Mouse (Mus musculus) forelimb bud, embryonic 11.5 days (tissue): ENCODE results near the gene Slc44a1.

Experiments used
- DNase-seq: peaks from one replicate; pipeline ENCODE4 v3.0.0-alpha.2; 2012; ENCODE audit warnings: low read depth, low spot score

The Slc44a1 gene

DNA sequence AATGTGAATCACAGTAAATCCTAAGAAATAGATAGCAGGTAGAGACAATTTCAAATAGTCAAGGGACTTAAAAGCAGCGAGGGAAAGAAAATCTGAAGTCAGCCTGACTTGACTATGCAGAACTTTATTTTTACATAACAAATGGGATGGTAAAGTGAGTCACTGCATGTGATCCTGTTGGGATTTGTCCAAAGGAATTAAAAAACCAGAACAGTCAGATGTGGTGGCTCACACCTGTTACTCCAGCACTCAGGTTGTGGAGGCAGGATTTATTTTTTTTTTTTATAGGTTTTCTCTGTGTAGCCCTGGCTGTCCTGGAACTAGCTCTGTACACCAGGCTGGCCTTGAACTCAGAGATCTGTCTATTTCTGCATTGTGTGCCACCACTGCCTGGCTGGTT is 25.7 kb downstream of the Slc44a1 start:
- no peak for DNase-seq

DNA sequence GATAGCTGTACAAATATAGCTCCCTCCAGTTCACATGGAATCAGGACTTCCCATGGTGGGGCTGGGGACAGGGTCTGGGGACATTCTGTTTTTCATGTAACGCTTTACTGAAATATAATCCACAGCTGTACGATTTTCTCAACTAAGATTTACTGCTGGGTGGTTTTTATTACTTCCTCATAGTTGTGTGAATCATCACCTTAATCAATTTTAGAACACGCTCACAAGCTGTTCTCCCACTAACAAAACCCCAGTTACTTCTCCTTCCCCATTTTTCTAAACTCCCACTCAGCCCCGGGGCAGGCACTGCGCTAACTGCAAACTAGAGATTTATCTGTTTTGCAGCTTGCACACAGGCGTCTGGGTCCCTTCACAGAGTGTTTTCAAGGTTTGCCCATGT is 28.8 kb downstream of the Slc44a1 start:
- no peak for DNase-seq

DNA sequence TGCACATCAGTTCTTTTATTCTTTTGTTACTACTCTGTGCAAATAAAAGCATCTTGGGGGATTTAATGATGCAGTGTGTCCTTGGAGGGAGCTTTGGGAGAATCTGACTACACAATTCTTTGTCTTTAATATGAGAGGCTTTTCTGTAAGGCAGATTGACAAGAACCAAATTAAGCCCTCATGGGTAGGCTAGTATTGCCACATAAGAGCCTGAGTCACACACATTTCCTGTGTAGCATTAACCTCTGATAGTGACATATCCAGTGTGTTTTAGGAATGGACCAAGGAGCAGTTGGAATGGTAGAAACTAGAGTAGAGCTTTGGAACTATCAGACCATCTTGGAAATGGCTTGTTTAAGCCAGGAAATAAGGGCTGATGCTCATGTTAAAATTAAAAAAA is 33.9 kb downstream of the Slc44a1 start:
- DNase-seq = no peak

DNA sequence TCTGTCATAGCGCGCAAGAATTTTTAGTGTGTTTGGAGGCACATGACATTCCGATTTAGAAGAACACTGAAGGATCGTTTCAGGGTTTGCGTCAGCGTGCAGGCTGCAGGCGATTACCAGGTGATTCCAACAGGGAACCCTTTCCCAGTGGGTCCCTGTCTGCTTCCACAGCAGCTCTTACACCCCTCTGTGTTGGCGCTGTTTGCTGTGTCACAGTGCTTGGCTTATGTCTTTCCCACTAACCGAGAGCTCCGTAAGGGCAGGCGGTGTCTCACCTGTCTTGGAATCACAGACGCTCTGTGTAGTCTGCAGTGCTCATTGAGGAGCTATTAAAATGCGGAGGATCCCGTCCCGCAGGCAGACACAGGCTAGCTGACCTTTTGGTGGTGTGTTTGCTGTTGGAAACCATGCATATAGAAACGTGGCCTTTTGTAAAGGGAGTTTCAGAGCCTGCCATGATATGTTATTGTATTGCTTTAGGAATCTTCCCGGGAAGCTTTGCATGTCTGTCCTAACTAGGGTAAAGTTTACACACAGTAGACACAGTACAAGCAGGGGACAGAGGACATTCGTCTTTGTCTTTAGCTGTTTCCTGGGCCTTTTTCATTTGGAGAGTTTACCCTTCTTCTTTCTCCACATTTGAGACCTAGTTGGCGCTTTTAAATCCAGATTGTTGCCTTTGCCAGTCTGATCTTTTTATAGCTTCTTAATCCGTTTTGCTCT is 35.2 kb downstream of the Slc44a1 start:
- DNase-seq = no peak

DNA sequence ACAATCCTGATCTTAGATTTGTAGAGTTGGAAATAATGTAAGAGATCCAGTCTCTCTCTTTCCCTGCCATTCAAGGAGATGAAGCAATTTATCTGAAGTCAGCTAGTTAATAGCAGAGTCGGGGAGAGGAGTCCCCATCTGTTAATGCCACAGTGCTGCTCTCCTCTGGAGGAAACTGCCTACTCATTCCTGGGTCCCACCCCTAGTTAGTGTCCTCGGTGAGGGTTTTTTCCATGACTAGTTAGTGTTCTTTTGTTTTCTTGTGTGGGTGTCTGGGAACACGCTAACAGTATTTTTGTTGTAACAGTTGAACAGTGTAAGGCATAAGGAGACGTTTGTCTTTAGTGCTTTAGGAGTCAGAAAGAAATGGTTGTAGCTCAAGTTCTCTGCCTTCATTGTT is 38.4 kb downstream of the Slc44a1 start:
- no peak for DNase-seq

DNA sequence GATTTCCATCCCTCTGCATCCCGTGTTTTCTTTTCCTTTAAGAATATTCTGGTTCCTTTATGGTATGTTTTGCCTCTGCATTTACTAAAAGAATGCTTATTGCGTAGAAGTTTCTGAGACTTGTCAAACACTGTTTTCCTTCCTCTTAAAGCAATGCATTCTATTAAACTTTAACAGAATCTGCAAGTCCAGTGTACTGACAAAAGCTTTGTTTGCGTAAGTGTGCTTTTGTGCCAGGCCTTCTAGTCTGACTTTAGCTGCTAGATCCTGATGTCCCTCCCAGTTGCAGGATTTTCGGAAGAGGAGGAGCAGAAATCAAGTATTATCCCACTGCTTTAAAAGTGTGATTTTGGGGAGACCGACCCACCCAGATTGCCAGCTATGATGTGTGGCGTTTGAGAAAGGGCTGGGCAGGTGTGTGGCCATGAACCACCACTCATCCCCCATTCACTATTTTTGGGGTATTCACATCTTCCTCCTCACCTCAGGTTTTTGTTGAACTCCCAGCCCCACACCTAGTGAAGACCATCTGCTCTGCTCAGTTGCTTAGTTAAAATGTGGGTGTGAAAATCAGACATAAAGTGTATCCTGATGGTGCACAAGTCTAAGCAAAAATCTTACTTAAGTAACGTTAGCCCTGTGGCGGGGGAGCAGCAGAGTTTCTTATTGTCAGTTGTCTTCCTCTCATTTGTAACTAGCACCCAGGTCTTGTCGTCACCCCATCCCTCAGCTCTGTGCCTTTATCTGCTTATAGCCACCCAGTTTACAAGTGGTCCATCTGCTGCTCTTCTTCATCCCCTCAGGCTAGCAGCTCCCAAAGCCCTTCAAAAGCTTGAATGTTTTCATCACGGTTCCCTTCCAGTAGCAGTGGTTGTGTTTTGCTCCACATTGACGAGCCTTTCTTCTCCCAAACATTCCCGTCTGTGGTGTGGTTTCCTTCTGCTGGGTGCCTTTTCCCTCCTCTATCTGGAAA is 47.3 kb downstream of the Slc44a1 start:
- no peak for DNase-seq

DNA sequence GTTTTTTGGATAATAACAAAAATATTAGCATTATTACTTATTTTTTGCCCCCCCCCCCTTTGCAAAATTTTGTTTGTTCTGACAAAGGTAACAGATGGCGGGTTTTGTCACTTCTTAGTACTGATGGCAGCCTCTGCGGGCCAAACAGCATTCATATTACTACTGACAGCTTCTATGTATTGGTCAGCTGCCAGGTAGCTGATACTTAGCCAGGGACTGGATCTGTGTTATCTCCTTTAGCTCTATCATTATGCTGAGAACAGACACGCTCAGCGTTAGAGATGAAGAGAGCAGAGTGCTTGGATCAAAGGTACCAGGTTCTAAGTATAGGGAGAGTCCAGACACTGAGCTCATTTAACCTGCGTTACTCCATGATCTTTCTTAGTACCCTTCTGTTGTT is 48.6 kb downstream of the Slc44a1 start:
- DNase-seq = no peak

DNA sequence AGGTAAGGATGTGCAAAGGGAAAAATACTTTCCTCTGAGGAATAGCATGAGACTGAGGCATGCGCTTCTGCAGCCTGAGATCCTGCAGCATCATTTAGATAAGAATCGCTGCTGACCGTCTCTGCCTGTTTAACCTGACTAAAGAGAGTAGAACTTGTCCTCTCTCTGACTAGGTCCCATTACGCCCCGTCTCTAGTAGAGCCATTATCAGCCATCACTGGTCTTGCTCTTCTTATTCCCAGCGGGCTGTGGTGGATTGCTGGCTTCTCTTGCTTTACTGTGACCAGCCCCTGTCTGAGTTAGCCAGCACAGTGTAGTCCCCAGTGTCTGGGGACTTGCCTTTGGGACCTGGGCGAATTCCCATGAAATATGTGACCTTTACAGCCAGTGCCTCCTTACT is 50.2 kb downstream of the Slc44a1 start:
- no peak for DNase-seq

DNA sequence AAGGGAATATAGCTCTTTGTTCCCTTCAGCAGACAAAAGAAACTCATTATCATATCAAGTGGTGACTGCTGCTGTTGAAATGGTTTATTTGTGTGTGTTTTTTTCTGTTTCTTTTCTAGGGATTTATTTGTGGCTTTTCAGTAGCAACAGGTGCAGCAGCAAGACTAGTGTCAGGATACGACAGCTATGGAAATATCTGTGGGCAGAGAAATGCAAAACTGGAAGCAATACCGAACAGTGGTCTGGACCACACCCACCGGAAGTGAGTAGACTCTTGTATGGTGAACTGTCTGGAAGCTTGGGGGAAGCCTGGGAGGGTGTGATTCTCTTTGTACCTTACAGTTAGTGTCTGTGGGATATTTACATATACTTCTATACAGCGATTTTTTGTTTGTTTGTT is 51.1 kb downstream of the Slc44a1 start:
- no peak for DNase-seq

DNA sequence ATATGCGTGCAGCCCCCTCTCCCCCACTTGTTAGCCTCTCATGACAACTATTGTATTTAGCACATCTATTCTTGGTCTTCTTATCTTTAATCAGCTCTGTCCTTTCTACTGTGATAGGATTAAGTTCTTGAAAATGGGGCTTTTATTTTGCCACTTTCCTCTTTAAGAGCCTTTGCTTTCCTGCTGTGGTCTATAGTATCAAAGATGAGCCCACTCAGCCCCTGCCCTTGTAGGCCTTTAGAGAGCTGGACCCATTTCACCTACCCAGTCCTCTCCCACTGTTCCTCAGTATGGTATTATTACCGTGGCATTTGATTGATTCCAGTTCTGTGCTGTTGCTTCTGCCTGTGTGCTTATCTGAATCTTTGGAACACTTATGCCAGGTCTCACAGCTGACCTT is 55.4 kb downstream of the Slc44a1 start:
- DNase-seq = no peak

DNA sequence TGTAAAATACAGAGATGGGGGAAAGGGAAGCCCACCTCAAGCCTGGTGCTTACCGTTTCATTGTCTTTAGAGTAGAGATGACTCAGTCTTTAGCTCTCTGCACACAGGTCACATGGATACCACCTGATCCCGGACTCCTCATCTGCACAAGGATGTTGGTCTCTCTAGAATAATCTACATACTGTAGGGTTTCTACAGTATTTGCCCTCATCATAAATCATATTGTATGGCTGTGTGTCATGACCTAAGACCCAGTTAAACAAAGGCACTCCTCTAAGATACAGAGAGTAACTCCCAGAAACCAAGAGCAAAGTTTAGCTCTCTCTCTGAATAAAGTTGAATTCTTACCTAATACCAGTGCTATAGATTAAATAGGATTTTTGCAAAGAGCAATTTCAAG is 62.6 kb downstream of the Slc44a1 start:
- DNase-seq = no peak

DNA sequence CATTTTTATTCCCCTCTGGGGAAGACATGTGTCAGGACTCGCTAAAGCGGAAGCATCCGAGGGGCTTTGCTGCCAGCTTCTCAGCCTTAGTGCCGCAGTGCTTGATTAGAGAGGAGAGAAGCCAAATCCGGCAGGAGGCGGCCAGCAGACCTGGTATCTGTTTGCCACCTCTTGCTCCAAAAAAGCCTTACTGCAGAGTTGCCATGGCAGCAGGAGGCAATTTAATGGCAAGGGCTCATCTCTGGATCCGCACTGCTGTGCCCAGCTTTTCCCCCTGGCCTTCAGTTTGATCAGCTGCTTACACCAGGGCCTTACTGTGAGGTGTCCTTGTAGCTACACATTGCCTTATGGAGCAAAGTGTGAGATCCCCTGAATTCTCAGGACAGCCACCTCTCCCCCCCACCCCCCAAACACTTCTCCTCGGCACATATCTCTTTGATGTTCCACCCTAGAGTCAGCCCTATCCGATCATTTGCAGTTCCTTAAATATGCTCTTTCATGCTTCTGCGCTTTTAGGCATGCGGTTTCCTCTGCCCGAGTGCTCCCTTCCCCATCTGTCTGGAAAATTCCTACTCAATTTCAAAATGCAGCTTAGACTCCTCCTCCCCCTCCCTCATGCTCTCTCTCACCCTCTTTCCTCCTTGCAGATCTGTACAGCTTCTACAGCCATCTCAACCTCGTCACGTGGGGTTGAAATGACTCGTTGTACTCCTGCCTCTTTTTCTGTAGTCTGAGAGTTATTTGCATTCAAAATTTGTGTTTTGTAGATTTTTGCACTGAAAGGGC is 72.1 kb downstream of the Slc44a1 start:
- no peak for DNase-seq

DNA sequence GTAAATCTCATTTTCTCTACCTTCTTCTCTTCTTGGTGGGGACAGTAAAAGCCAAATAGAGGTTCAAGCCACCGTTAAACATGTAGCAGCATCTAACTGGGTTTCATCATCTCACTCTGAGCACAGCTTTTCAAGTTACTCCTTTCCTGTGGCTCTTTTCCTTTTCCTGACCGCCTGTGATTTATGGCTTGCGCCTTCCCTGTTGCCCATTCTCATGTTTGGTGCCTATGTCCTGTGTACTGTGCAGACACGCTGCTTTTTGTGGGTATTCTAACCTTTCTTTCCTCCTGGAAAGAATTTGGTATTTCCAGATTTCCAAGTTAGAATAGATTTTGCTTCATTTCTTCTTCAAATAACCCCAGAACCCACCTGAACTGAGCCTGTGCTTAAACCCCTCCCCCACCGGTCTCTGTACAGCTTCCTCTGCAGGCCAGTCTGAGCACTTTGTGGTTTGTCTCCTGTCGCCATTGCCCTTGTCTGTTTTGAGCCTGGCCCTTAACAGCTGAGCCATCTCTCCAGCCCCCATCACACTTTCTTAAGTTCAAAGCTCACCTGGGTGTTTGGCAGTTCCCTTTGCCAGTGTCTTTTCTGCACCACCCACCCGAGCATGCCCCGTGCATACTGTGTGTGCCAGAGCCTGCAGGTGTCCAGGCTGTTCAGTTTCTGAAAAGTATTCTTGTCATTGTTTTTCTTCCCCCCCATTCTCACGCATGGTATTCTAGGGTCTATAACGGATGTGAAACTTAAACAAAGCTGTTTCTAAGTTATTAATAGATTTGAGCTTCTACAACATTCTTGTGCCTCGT is 73.3 kb downstream of the Slc44a1 start:
- DNase-seq = no peak

DNA sequence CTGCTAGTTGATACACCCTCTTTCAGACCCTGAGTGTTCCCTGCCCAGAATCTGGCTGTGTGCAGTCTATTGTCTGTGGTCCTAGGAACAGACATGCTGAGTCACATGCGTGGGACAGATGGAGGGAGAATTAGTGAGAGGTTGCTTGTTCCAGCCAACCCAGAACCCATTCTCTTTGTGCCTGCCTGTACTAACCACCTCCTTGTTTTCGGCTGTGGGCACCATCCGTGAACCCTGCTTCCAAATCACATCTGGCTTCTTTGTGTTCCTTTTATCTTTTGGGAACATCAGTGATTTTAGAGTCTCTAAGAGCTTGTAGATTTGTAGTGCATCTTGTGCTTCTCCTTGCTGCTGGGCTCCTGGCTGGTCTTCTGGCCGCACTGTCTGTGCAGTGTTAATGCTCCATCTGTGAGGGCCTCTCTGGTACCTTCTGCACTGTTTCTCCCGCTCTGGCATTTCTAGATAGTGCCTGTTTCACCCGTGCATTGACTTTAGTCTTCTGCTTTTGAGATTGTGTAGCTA is 75.9 kb downstream of the Slc44a1 start:
- DNase-seq = no peak

DNA sequence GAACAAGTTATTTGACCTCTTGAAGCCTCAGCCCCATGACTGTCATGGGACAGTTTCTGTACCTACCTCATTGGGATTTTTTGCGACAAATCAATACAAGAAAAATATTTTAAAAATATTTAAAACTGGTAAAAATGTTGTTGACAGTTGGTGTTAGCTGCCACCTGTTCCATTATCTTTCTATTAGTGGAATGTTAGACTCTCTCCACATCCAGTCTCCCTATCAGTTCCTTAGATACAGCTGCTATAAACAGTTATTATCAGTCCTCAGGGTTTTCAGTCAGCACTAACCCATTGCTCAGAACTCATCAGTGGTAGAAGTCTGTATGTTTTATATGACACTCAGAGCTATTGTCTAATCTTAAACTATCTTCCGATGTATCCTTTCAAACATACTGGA is 79.2 kb downstream of the Slc44a1 start:
- no peak for DNase-seq

DNA sequence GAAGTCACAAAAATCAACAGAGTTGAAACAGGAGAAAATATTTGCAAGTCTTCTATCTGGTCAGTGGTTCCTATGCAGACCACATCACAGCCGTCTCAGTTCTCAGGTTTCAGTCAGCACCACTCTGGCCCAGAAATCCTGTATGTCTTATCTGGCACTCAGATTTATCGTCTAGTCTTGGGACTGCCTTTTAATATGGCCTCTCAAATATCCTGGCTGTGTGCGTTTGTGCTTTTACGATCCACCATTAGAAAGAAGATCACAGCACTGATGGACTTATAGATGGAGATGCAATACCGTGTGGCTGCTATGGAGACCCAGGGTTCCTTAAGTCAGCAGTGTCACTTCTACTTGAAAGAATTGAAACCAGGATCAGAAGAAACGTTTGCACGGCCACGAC is 80.8 kb downstream of the Slc44a1 start:
- DNase-seq = no peak

DNA sequence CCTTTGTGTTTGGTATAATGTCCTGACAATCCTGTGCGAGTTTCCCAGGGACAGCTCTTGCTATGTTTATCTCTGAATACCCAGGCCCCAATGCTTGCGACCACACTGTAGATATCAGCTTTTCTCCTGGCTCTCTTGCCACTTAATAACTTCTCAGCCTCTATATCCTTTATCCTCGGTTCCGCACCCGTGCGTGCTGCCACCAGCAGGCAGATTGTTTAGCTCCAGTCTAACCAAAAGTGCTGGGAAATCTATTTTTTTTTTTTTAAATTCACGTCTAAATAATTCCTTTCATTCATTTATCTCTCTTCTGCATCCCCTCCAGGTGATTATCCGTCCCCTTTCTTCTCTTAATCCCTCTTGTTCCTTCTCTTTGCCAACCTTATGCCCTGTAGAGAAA is 82.4 kb downstream of the Slc44a1 start:
- DNase-seq = no peak

DNA sequence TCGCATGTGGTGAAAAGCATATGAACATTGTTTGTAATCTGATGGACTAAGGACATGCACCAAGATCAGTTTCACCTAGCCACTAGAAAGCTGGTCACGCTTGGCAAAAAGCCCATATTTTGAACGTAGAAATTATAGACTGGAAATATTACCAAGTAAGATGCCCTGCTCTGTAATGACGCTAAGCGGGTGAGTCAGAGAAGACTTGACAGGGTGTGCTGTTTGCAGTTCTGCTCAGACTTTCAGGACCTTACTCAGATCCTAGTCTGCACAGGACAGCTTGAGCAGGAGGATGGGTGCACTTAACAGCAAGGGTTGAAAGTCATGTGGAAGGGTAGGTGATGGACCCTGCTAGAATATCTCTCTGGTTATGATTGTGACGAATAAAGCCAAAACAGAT is 85.3 kb downstream of the Slc44a1 start:
- DNase-seq = no peak

DNA sequence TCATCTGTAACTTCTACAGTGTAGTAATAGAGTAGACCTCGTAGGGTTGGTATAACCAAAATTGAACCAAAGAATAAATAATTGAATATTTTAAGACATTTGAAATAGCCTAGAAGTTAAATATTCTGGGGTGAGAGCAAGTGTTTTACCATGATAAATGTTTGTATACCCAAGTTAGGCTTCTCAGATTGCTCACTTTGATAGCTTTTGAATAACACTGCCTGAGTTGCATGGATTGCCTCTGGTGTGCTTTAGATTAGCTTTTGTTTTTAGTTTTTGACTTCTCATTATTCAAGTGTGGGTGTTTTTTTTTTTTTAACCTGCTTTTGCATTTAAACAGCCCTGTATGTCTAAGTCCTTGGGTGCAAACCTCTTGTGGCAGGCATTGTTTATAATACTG is 85.8 kb downstream of the Slc44a1 start:
- no peak for DNase-seq

DNA sequence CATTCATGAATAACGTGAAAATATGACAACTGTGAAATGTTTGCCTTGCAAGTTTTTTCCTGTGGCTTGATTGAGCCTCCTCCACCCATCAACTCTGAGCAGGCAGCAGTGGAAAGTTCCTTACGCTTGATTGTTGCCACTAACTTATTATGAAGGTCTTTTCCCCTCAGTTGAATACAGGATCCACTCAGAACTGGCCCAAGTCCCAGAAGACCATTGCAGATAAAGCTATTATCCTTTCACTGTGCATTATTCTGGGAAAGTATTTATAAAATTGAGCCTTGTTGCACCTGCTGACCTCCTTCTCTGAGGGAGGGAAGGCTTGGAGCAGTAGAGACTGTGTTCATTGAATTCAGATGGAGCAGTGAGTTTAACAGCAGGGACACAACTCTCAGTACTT is 86.2 kb downstream of the Slc44a1 start:
- DNase-seq = no peak

DNA sequence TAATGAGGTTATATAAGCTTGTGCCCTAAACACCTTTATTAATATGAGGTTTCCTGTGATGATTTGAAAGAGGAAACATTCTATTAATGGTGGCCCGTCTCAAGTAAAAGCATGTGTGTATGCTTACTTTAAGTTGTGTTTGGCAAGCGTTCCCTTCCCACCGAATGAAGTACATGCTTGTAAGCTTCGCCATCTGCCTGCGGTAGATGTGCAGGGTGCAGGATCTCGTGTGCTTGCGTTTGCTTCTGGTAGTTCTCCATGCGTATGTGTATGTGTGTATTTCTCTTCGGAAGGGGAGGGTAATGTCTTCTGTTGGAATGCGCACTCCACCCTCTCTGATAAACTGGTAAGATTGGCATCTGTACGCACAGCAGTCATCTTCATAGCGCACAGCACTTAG is 95.6 kb downstream of the Slc44a1 start:
- DNase-seq = no peak
